Mouse (Mus musculus): Measurements from ENCODE around the gene Asb4. TPM values are rescaled to one million over a fixed set of nuclear protein-coding genes. Genes with fewer than 3 reads are reported as not detected.

Gene Asb4
- polyA plus RNA-seq, 2 experiments = 31.4 to 43.9 TPM

GRCm38 (mm10) chr6:5413282-5413681 is 30.1 kb downstream of the Asb4 start:
- 30% methylated on average over 8 of the region's 8 CpGs for WGBS
- H3K4me2 ChIP-seq (replicated peaks; ENCODE audit: low read depth, low read length, severe bottlenecking) = no peak overlapping the region
- H3K9ac ChIP-seq (ENCODE audit: low read depth, low read length, severe bottlenecking) = no peak overlapping the region
- no peak for DNase-seq (ENCODE audit: low spot score)
- H3K4me3 ChIP-seq (replicated peaks; ENCODE audit: low read length) = no peak overlapping the region
- H3K36me3 ChIP-seq (ENCODE audit: control insufficient read depth, insufficient read depth, low read length) = no peaks in the 10 kb centered on the region
- H3K9me3 ChIP-seq (ENCODE audit: control insufficient read depth, low read length) = no peaks in the 10 kb centered on the region
- no peak overlapping the region for H3K27ac ChIP-seq (replicated peaks; ENCODE audit: low read depth, low read length)
- H3K4me1 ChIP-seq (ENCODE audit: control insufficient read depth, insufficient read depth, low read length) = peaks cover 6% of the 10 kb centered on the region; the same call in 1 of the 2 replicates
- no peaks in the 10 kb centered on the region for H3K27me3 ChIP-seq (ENCODE audit: control insufficient read depth, insufficient read depth, low read length)
- TF ChIP-seq POLR2A (IDR thresholded peaks at IDR 0.05; ENCODE audit: borderline replicate concordance, extremely low read depth, insufficient read depth, insufficient read length) = no peak
- no peak for ATAC-seq (ENCODE audit: low FRiP score, low read depth)

- Histone ChIP-seq H3K4me2 (replicated peaks; ENCODE audit: low read depth, low read length, severe bottlenecking) (no peak overlapping the region), H3K4me1 (ENCODE audit: control insufficient read depth, insufficient read depth, low read length) (0 out of 2 replicates have a peak, but pooled peaks cover 5% of the 10 kb centered on the region), H3K27ac (replicated peaks; ENCODE audit: low read depth, low read length) (peak overlapping the region; percentile 74), H3K9me3 (ENCODE audit: control insufficient read depth, low read length) (no peaks in the 10 kb centered on the region), H3K9ac (ENCODE audit: low read depth, low read length, severe bottlenecking) (no peak overlapping the region), H3K4me3 (replicated peaks; ENCODE audit: low read length) (no peak overlapping the region), H3K36me3 (ENCODE audit: control insufficient read depth, insufficient read depth, low read length) (no peaks in the 10 kb centered on the region), H3K27me3 (ENCODE audit: control insufficient read depth, insufficient read depth, low read length) (no peaks in the 10 kb centered on the region)
- peak; percentile 62; the same call in 1 of the 2 replicates for ATAC-seq (ENCODE audit: low FRiP score, low read depth)
- no peak for TF ChIP-seq POLR2A (IDR thresholded peaks at IDR 0.05; ENCODE audit: borderline replicate concordance, extremely low read depth, insufficient read depth, insufficient read length)
- DNase-seq (ENCODE audit: low spot score) = no peak
- WGBS = 54% methylated on average over 2 of the region's 2 CpGs
These were observed 38.3 kb downstream of the Asb4 start for GRCm38 (mm10) chr6:5421442-5421841.

GRCm38 (mm10) chr6:5422386-5422785 is 39.2 kb downstream of the Asb4 start:
- Histone ChIP-seq H3K36me3 (ENCODE audit: control insufficient read depth, insufficient read depth, low read length) (no peaks in the 10 kb centered on the region), H3K4me1 (ENCODE audit: control insufficient read depth, insufficient read depth, low read length) (0 out of 2 replicates have a peak, but pooled peaks cover 5% of the 10 kb centered on the region), H3K9me3 (ENCODE audit: control insufficient read depth, low read length) (no peaks in the 10 kb centered on the region), H3K4me3 (replicated peaks; ENCODE audit: low read length) (no peak overlapping the region), H3K9ac (ENCODE audit: low read depth, low read length, severe bottlenecking) (no peak overlapping the region), H3K27ac (replicated peaks; ENCODE audit: low read depth, low read length) (no peak overlapping the region; the same call in 1 of the 2 replicates), H3K27me3 (ENCODE audit: control insufficient read depth, insufficient read depth, low read length) (no peaks in the 10 kb centered on the region), H3K4me2 (replicated peaks; ENCODE audit: low read depth, low read length, severe bottlenecking) (no peak overlapping the region)
- WGBS = 95% methylated on average over 3 of the region's 3 CpGs
- TF ChIP-seq POLR2A (IDR thresholded peaks at IDR 0.05; ENCODE audit: borderline replicate concordance, extremely low read depth, insufficient read depth, insufficient read length) = no peak
- DNase-seq (ENCODE audit: low spot score) (no peak), ATAC-seq (ENCODE audit: low FRiP score, low read depth) (no peak)

DNA sequence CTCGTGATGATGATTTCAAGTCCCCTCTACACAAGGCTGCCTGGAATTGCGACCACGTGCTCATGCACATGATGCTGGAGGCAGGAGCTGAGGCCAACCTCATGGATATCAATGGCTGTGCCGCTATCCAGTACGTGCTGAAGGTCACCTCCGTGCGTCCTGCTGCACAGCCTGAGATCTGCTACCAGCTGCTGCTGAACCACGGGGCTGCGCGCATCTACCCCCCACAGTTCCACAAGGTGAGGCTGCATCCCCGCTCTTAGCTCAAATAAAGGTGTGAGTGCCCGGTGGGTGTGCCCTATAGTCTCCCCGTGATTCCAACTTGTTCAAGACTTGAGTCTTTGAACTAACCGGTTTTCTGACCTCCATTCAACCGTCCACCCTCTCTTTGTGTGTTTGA is 40.4 kb downstream of the Asb4 start:
- Histone ChIP-seq H3K27ac (replicated peaks; ENCODE audit: low read depth, low read length) (no peak overlapping the region), H3K4me3 (replicated peaks; ENCODE audit: low read length) (no peak overlapping the region), H3K4me2 (replicated peaks; ENCODE audit: low read depth, low read length, severe bottlenecking) (no peak overlapping the region), H3K36me3 (ENCODE audit: control insufficient read depth, insufficient read depth, low read length) (no peaks in the 10 kb centered on the region), H3K4me1 (ENCODE audit: control insufficient read depth, insufficient read depth, low read length) (0 out of 2 replicates have a peak, but pooled peaks cover 5% of the 10 kb centered on the region), H3K27me3 (ENCODE audit: control insufficient read depth, insufficient read depth, low read length) (no peaks in the 10 kb centered on the region), H3K9ac (ENCODE audit: low read depth, low read length, severe bottlenecking) (no peak overlapping the region), H3K9me3 (ENCODE audit: control insufficient read depth, low read length) (no peaks in the 10 kb centered on the region)
- TF ChIP-seq POLR2A (IDR thresholded peaks at IDR 0.05; ENCODE audit: borderline replicate concordance, extremely low read depth, insufficient read depth, insufficient read length) = no peak
- DNase-seq (ENCODE audit: low spot score) = no peak
- ATAC-seq (ENCODE audit: low FRiP score, low read depth) = no peak
- WGBS = 84% methylated on average over 15 of the region's 15 CpGs

DNA sequence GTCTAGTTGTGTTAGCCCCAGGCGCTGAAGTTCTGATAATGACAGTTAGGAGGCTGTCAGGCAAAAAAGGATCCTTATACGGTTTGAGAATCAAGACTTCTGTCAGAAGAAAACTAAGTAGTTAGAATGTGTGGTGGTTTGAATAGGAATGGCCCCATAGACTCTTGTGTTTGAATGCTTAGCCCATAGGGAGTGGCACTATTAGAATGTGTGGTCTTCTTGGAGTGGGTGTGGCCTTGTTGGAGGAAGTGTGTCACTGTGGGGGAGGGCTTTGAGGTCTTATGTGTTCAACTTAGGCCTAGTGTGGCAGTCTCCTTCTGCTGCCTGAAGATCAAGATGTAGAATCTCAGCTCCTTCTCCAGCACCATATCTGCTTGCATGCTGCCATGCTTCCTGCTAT is 43.8 kb downstream of the Asb4 start:
- no peaks in the 10 kb centered on the region for H3K9me3 ChIP-seq (ENCODE audit: control insufficient read depth, low read length)
- DNase-seq (ENCODE audit: low spot score) = no peak
- H3K4me1 ChIP-seq (ENCODE audit: control insufficient read depth, insufficient read depth, low read length) = 0 out of 2 replicates have a peak, but pooled peaks cover 4% of the 10 kb centered on the region
- TF ChIP-seq POLR2A (IDR thresholded peaks at IDR 0.05; ENCODE audit: borderline replicate concordance, extremely low read depth, insufficient read depth, insufficient read length) = no peak
- no peak overlapping the region for H3K9ac ChIP-seq (ENCODE audit: low read depth, low read length, severe bottlenecking)
- no peak overlapping the region for H3K4me2 ChIP-seq (replicated peaks; ENCODE audit: low read depth, low read length, severe bottlenecking)
- H3K36me3 ChIP-seq (ENCODE audit: control insufficient read depth, insufficient read depth, low read length) = no peaks in the 10 kb centered on the region
- no peak for ATAC-seq (ENCODE audit: low FRiP score, low read depth)
- H3K27me3 ChIP-seq (ENCODE audit: control insufficient read depth, insufficient read depth, low read length) = no peaks in the 10 kb centered on the region
- 87% methylated on average over 2 of the region's 2 CpGs for WGBS
- H3K27ac ChIP-seq (replicated peaks; ENCODE audit: low read depth, low read length) = no peak overlapping the region
- no peak overlapping the region for H3K4me3 ChIP-seq (replicated peaks; ENCODE audit: low read length)

- Histone ChIP-seq H3K4me3 (replicated peaks; ENCODE audit: low read length) (no peak overlapping the region), H3K36me3 (ENCODE audit: control insufficient read depth, insufficient read depth, low read length) (no peaks in the 10 kb centered on the region), H3K9ac (ENCODE audit: low read depth, low read length, severe bottlenecking) (no peak overlapping the region), H3K4me1 (ENCODE audit: control insufficient read depth, insufficient read depth, low read length) (no peaks in the 10 kb centered on the region), H3K4me2 (replicated peaks; ENCODE audit: low read depth, low read length, severe bottlenecking) (no peak overlapping the region), H3K27me3 (ENCODE audit: control insufficient read depth, insufficient read depth, low read length) (no peaks in the 10 kb centered on the region), H3K9me3 (ENCODE audit: control insufficient read depth, low read length) (no peaks in the 10 kb centered on the region), H3K27ac (replicated peaks; ENCODE audit: low read depth, low read length) (no peak overlapping the region)
- ATAC-seq (ENCODE audit: low FRiP score, low read depth) = no peak
- no peak for TF ChIP-seq POLR2A (IDR thresholded peaks at IDR 0.05; ENCODE audit: borderline replicate concordance, extremely low read depth, insufficient read depth, insufficient read length)
- WGBS = 88% methylated on average over 4 of the region's 4 CpGs
- DNase-seq (ENCODE audit: low spot score) = no peak
These were observed 46.4 kb downstream of the Asb4 start for GRCm38 (mm10) chr6:5429562-5429961.
